ENCODE assay signal across 15 mouse cellular contexts in genomic region chr16:48671696-48672095, GRCm38 (mm10).
DNase-seq lines count a peak whose midpoint lies in the region; ATAC-seq lines count a peak whose summit lies in the region.
"Had no signal": no experiment of that assay in that cellular context is flagged by ENCODE, and none has a peak within 500 bp of the region (broad histone marks: within the 10 kb centered on the region; RNA-seq: fewer than 3 reads in every experiment).

No protein-coding gene starts in this region.

- no peaks in the 10 kb centered on the region for H3K36me3 ChIP-seq in forebrain, embryonic 12.5 days (replicated peaks)
- H3K36me3 ChIP-seq: hindbrain, embryonic 10.5 days; liver, embryonic 15.5 days; neural tube, embryonic 12.5 days had no signal

- no peaks in the 10 kb centered on the region for H3K27me3 ChIP-seq in forebrain, embryonic 12.5 days
- H3K27me3 ChIP-seq: liver, embryonic 15.5 days; neural tube, embryonic 12.5 days had no signal

- no peak overlapping the region for H3K9ac ChIP-seq in forebrain, embryonic 12.5 days
- H3K9ac ChIP-seq: liver, embryonic 15.5 days; neural tube, embryonic 12.5 days had no signal

- intact Hi-C loops in heart, postnatal 14 days (cut with DNase I), result no loop called here

- H3K4me1 ChIP-seq in forebrain, embryonic 12.5 days, result no peaks in the 10 kb centered on the region
- H3K4me1 ChIP-seq: hindbrain, embryonic 10.5 days; liver, embryonic 15.5 days; neural tube, embryonic 12.5 days had no signal

- peak; percentile 6 for DNase-seq in heart, adult 8-10 months (ENCODE audit: low spot score)
- no peak for DNase-seq in heart, postnatal 14 days
- DNase-seq in 416B (ENCODE audit: low read depth), result peak; percentile 93
- peak; percentile 51 for DNase-seq in T-cell, adult 2 months (ENCODE audit: low spot score)
- DNase-seq in right cerebral cortex, postnatal 14 days, result no peak
- DNase-seq in kidney, postnatal 14 days, result no peak
- DNase-seq: adrenal gland, adult 8-10 months; kidney, adult 8-10 months had no signal

- H3K27ac ChIP-seq in forebrain, embryonic 12.5 days, result no peak overlapping the region
- H3K27ac ChIP-seq: heart, adult 2 months; hindbrain, embryonic 10.5 days; liver, embryonic 15.5 days; neural tube, embryonic 12.5 days had no signal

- H3K4me3 ChIP-seq in forebrain, embryonic 12.5 days (replicated peaks), result no peak overlapping the region
- H3K4me3 ChIP-seq: heart, adult 2 months; hindbrain, embryonic 10.5 days; liver, embryonic 15.5 days; neural tube, embryonic 12.5 days had no signal

- ATAC-seq in inflammation-experienced regulatory T-cells, adult 6 months, result peak; percentile 37
- no peak for ATAC-seq in forebrain, embryonic 12.5 days (ENCODE audit: low FRiP score)

- no peak overlapping the region for H3K4me2 ChIP-seq in forebrain, embryonic 12.5 days
- H3K4me2 ChIP-seq: liver, embryonic 15.5 days; midbrain, embryonic 11.5 days; neural tube, embryonic 12.5 days had no signal

- no peaks in the 10 kb centered on the region for H3K9me3 ChIP-seq in forebrain, embryonic 12.5 days
- H3K9me3 ChIP-seq: hindbrain, embryonic 10.5 days; liver, embryonic 15.5 days; neural tube, embryonic 12.5 days had no signal

- 61% methylated on average over 5 of the region's 5 CpGs for WGBS in forebrain, embryonic 12.5 days

Comparison
In these comparisons a context has a peak if more than half of its experiments do, and no peak if none do; other contexts are left out.
1. DNase-seq: peak in heart, adult 8-10 months (single experiment), 416B (single experiment) and T-cell, adult 2 months (single experiment); none in heart, postnatal 14 days (0 of 2), right cerebral cortex, postnatal 14 days (single experiment) and kidney, postnatal 14 days (single experiment).